Mouse (Mus musculus) MEL (cell line): ENCODE data around the gene Igsf23. TPM values are rescaled to one million over a fixed set of nuclear protein-coding genes. Genes with fewer than 3 reads are reported as not detected.

Experiments
- DNase-seq: peaks from one replicate; pipeline ENCODE4 v3.0.0; 2011; ENCODE audit warnings: low read depth, low spot score
- H3K27ac ChIP-seq: 2 replicates; pipeline ENCODE4 v1.5.1; 2012; ENCODE audit warnings: low read depth, mild to moderate bottlenecking, control low read depth, low read length, moderate library complexity; ENCODE audit not compliant: control insufficient read depth
- H3K27me3 ChIP-seq, 2 experiments: fragments of 150-350 bp in 1 of 2; sonication (generic) in 1 of 2; 2 replicates each; pipeline ENCODE4 v1.6.1; 2012; ENCODE audit warnings: low read length in 2 of 2, mild to moderate bottlenecking in 2 of 2, improper control_type of control experiment in 1 of 2, moderate library complexity in 1 of 2; ENCODE audit not compliant: insufficient read depth in 2 of 2, control insufficient read depth in 1 of 2
- H3K36me3 ChIP-seq, 2 experiments: 2 replicates each; pipeline ENCODE4 v1.6.1; 2012 to 2014; ENCODE audit warnings: low read length in 2 of 2, improper control_type of control experiment in 1 of 2, inconsistent platforms in 1 of 2, mild to moderate bottlenecking in 1 of 2; ENCODE audit not compliant: insufficient read depth in 2 of 2, control insufficient read depth in 1 of 2
- H3K4me1 ChIP-seq, 2 experiments: fragments of 150-350 bp in 1 of 2; sonication (generic) in 1 of 2; 2 replicates each; pipeline ENCODE4 v1.6.1; 2012; ENCODE audit warnings: low read length in 2 of 2, improper control_type of control experiment in 1 of 2, mild to moderate bottlenecking in 1 of 2; ENCODE audit not compliant: insufficient read depth in 2 of 2, control insufficient read depth in 1 of 2
- H3K4me3 ChIP-seq, 2 experiments: fragments of 150-350 bp in 1 of 2; sonication (generic) in 1 of 2; 2 replicates each; pipeline ENCODE4 v1.5.1; 2012; ENCODE audit warnings: low read depth in 2 of 2, low read length in 2 of 2, mild to moderate bottlenecking in 2 of 2, moderate library complexity in 2 of 2, control low read depth in 1 of 2, improper control_type of control experiment in 1 of 2; ENCODE audit not compliant: control insufficient read depth in 1 of 2, insufficient read depth in 1 of 2
- H3K79me2 ChIP-seq: 2 replicates; pipeline ENCODE4 v1.6.1; 2012; ENCODE audit warnings: mild to moderate bottlenecking, low read length, moderate library complexity; ENCODE audit not compliant: control insufficient read depth, poor library complexity, insufficient read depth
- H3K9ac ChIP-seq: 2 replicates; pipeline ENCODE4 v1.6.1; 2012; ENCODE audit warnings: low read depth, mild to moderate bottlenecking, control low read depth, low read length, moderate library complexity; ENCODE audit not compliant: control insufficient read depth, poor library complexity, severe bottlenecking
- H3K9me3 ChIP-seq: fragments of 150-350 bp; sonication (generic); replicated peaks from 2 replicates; pipeline ENCODE4 v1.6.1; 2012; ENCODE audit warnings: mild to moderate bottlenecking, low read length, improper control_type of control experiment, moderate library complexity; ENCODE audit not compliant: insufficient read depth
- BHLHE40 ChIP-seq: IDR thresholded peaks from 2 replicates; pipeline ENCODE4 v1.6.1; 2012; ENCODE audit warnings: low read depth, mild to moderate bottlenecking, inconsistent platforms, low read length, improper control_type of control experiment, borderline replicate concordance
- CHD1 ChIP-seq: IDR thresholded peaks from 2 replicates; pipeline ENCODE4 v1.6.1; 2012; ENCODE audit warnings: low read depth, mild to moderate bottlenecking, inconsistent platforms, low read length, improper control_type of control experiment
- CHD2 ChIP-seq: IDR thresholded peaks from 2 replicates; pipeline ENCODE4 v1.6.1; 2011; ENCODE audit warnings: low read length, improper control_type of control experiment
- CTCF ChIP-seq, 3 experiments: IDR thresholded peaks in 2 of 3; conservative IDR thresholded peaks in 1 of 3; 2 replicates each; pipeline ENCODE4 v1.5.1; 2011 to 2012; ENCODE audit warnings: low read length in 3 of 3, low read depth in 2 of 3, mild to moderate bottlenecking in 2 of 3, improper control_type of control experiment in 1 of 3, inconsistent platforms in 1 of 3, mixed read lengths in 1 of 3, moderate library complexity in 1 of 3; ENCODE audit not compliant: control insufficient read depth in 1 of 3, insufficient read depth in 1 of 3, poor library complexity in 1 of 3, severe bottlenecking in 1 of 3
- E2F4 ChIP-seq: IDR thresholded peaks from 2 replicates; pipeline ENCODE4 v1.6.1; 2011; ENCODE audit warnings: low read depth, low read length, improper control_type of control experiment, borderline replicate concordance
- ELF1 ChIP-seq: IDR thresholded peaks from 2 replicates; pipeline ENCODE4 v1.6.1; 2014; ENCODE audit warnings: low read depth, mild to moderate bottlenecking, inconsistent platforms, low read length, improper control_type of control experiment, moderate library complexity
- GABPA ChIP-seq: IDR thresholded peaks from 2 replicates; pipeline ENCODE4 v1.6.1; 2012; ENCODE audit warnings: low read depth, mild to moderate bottlenecking, inconsistent platforms, low read length, improper control_type of control experiment, moderate library complexity
- JUND ChIP-seq: IDR thresholded peaks from 2 replicates; pipeline ENCODE4 v1.6.1; 2011; ENCODE audit warnings: low read depth, mild to moderate bottlenecking, improper control_type of control experiment, low read length
- MAX ChIP-seq: IDR thresholded peaks from 2 replicates; pipeline ENCODE4 v1.6.1; 2011; ENCODE audit warnings: low read length, improper control_type of control experiment
- MAZ ChIP-seq: IDR thresholded peaks from 2 replicates; pipeline ENCODE4 v1.6.1; 2012; ENCODE audit warnings: low read depth, mild to moderate bottlenecking, inconsistent platforms, low read length, improper control_type of control experiment
- MYC ChIP-seq: IDR thresholded peaks from 2 replicates; pipeline ENCODE4 v1.6.1; 2011; ENCODE audit warnings: low read depth, mild to moderate bottlenecking, low read length, improper control_type of control experiment, moderate library complexity
- NRF1 ChIP-seq: IDR thresholded peaks from 2 replicates; pipeline ENCODE4 v1.6.1; 2014; ENCODE audit warnings: low read depth, mild to moderate bottlenecking, inconsistent platforms, low read length, improper control_type of control experiment, moderate library complexity; ENCODE audit not compliant: poor library complexity, insufficient read depth, severe bottlenecking
- POLR2AphosphoS5 ChIP-seq: IDR thresholded peaks from 2 replicates; pipeline ENCODE4 v1.6.1; 2012; ENCODE audit warnings: low read depth, borderline replicate concordance, mild to moderate bottlenecking, inconsistent platforms, low read length, moderate library complexity, mixed read lengths
- RAD21 ChIP-seq: IDR thresholded peaks from 2 replicates; pipeline ENCODE4 v1.6.1; 2011; ENCODE audit warnings: mild to moderate bottlenecking, low read depth, low read length, improper control_type of control experiment
- SIN3A ChIP-seq: IDR thresholded peaks from 2 replicates; pipeline ENCODE4 v1.6.1; 2012; ENCODE audit warnings: low read length, improper control_type of control experiment, inconsistent platforms
- SMC3 ChIP-seq: IDR thresholded peaks from 2 replicates; pipeline ENCODE4 v1.6.1; 2011; ENCODE audit warnings: low read depth, low read length, improper control_type of control experiment
- USF2 ChIP-seq, 2 experiments: IDR thresholded peaks; 2 replicates each; pipeline ENCODE4 v1.6.1; 2011 to 2012; ENCODE audit warnings: improper control_type of control experiment in 2 of 2, low read length in 2 of 2, borderline replicate concordance in 1 of 2, inconsistent platforms in 1 of 2, low read depth in 1 of 2, mild to moderate bottlenecking in 1 of 2; ENCODE audit not compliant: insufficient read depth in 1 of 2
- ZC3H11A ChIP-seq: IDR thresholded peaks from 2 replicates; pipeline ENCODE4 v1.6.1; 2012; ENCODE audit warnings: low read depth, mild to moderate bottlenecking, inconsistent platforms, low read length, improper control_type of control experiment
- polyA plus RNA-seq, 2 experiments: library from polyadenylated mRNA; stranded (reverse) in 1 of 2; unstranded in 1 of 2; fragments of >175 nt in 1 of 2; fragments of >200 nt in 1 of 2; gene quantifications; 2 replicates each; pipeline versions ENCODE4 v1.2.1 to v1.2.4; 2012; ENCODE audit warnings: low replicate concordance in 2 of 2, low read depth in 1 of 2; ENCODE audit not compliant: insufficient read length in 2 of 2, insufficient read depth in 1 of 2, missing spikeins in 1 of 2
- total RNA-seq: library from RNA; depleted of rRNA; stranded (reverse); fragments of 300-350 nt; gene quantifications from 2 replicates; pipeline ENCODE4 v1.2.3, GENCODE M21; 2012; rRNA removed

The Igsf23 gene
- total and polyA plus RNA-seq, 3 experiments, result 0.08 to 0.35 TPM; not detected in 1

GRCm38 (mm10) chr7:19889881-19890280, 60.7 kb downstream of the Igsf23 start:
- no peaks in the 10 kb centered on the region for H3K36me3 ChIP-seq
- no peak overlapping the region for H3K9ac ChIP-seq
- TF ChIP-seq POLR2AphosphoS5 (no peak), CHD2 (no peak), JUND (no peak), ZC3H11A (peak; percentile 41), SMC3 (peak; percentile 56), E2F4 (no peak), SIN3A (no peak), MYC (no peak), RAD21 (peak; percentile 70), NRF1 (peak; percentile 55; the same call in 1 of the 2 replicates), CTCF (IDR thresholded peaks at IDR 0.05 in 2 of 3, conservative IDR thresholded peaks at IDR 0.05 in 1 of 3; ENCODE audit: control insufficient read depth in 1 of 3, insufficient read depth in 1 of 3, low read depth in 2 of 3, low read length in 3 of 3, poor library complexity in 1 of 3, severe bottlenecking in 1 of 3) (peak; percentile 80 to 97 (median 83)), USF2 (IDR thresholded peaks at IDR 0.05; ENCODE audit: borderline replicate concordance in 1 of 2, insufficient read depth in 1 of 2, low read depth in 1 of 2, low read length in 2 of 2) (no peak)
- H3K4me3 ChIP-seq, result no peak overlapping the region
- H3K79me2 ChIP-seq, result no peaks in the 10 kb centered on the region
- no peak overlapping the region for H3K27ac ChIP-seq
- no peaks in the 10 kb centered on the region for H3K9me3 ChIP-seq
- H3K27me3 ChIP-seq, result no peaks in the 10 kb centered on the region; a peak in 1 of 4 replicates
- DNase-seq, result peak; percentile 73
- H3K4me1 ChIP-seq, result no peaks in the 10 kb centered on the region

- Histone ChIP-seq H3K27me3 (no peaks in the 10 kb centered on the region), H3K4me1 (no peaks in the 10 kb centered on the region)
Observed at GRCm38 (mm10) chr7:19887849-19888248, 62.7 kb downstream of the Igsf23 start, which contains the start of gene Ceacam19. Gene Ceacam19, minus strand, starts transcription at chr7:19887965.

More at GRCm38 (mm10) chr7:19887849-19888248, 62.7 kb downstream of the Igsf23 start, which contains the start of gene Ceacam19:
- Histone ChIP-seq H3K79me2 (no peaks in the 10 kb centered on the region), H3K27ac (no peak within 1 kb of the TSS), H3K9me3 (no peaks in the 10 kb centered on the region), H3K4me3 (no peak within 1 kb of the TSS), H3K9ac (no peak within 1 kb of the TSS), H3K36me3 (no peaks in the 10 kb centered on the region)
- no peak for TF ChIP-seq GABPA
- TF ChIP-seq MAZ, result no peak
- TF ChIP-seq ELF1, result no peak
- TF ChIP-seq MYC, result no peak
- TF ChIP-seq RAD21, result no peak
- TF ChIP-seq CHD1, result no peak
- TF ChIP-seq MAX, result no peak
- no peak for TF ChIP-seq BHLHE40
- no peak for DNase-seq

Other genes starting within 250 kb of the Igsf23 start
- gene Tomm40, start 235.3 kb downstream of the Igsf23 start, total RNA-seq, result 288 and 294 TPM in 2 replicates
- gene Tomm40, start 235.3 kb downstream of the Igsf23 start, polyA plus RNA-seq, result 100 to 1,000 TPM in 1 of 2 experiments, not detected in 1; 403 TPM
- gene Nectin2, start 200.3 kb downstream of the Igsf23 start, total RNA-seq, result 6.9 TPM in 2 replicates
- gene Nectin2, start 200.3 kb downstream of the Igsf23 start, polyA plus RNA-seq, result 10 to 100 TPM in 1 of 2 experiments, not detected in 1; 25.6 TPM
- gene Bcam, start 179.7 kb downstream of the Igsf23 start, total RNA-seq, result 2.6 and 3.2 TPM in 2 replicates
- gene Bcam, start 179.7 kb downstream of the Igsf23 start, polyA plus RNA-seq, result 1 to 10 TPM in 1 of 2 experiments, not detected in 1; 8.1 TPM
- not detected in 2 replicates for gene Cblc, start 153.9 kb downstream of the Igsf23 start, total RNA-seq
- gene Cblc, start 153.9 kb downstream of the Igsf23 start, polyA plus RNA-seq, result not detected
- gene Bcl3, start 128.0 kb downstream of the Igsf23 start, total RNA-seq, result 1.7 and 2.7 TPM in 2 replicates
- gene Bcl3, start 128.0 kb downstream of the Igsf23 start, polyA plus RNA-seq, result 1 to 10 TPM in 1 of 2 experiments, not detected in 1; 6.7 TPM
- gene Gm19345, start 98.8 kb downstream of the Igsf23 start, total RNA-seq, result not detected in 2 replicates
- not detected for gene Gm19345, start 98.8 kb downstream of the Igsf23 start, polyA plus RNA-seq
- 0.12 TPM in 1 of 2 replicates, not detected in the other for gene Ceacam16, start 89.5 kb downstream of the Igsf23 start, total RNA-seq
- under 1 TPM in 1 of 2 experiments, not detected in 1; 0.18 TPM for gene Ceacam16, start 89.5 kb downstream of the Igsf23 start, polyA plus RNA-seq
- gene Ceacam19, start 62.8 kb downstream of the Igsf23 start, total RNA-seq, result 0.04 TPM in 1 of 2 replicates, not detected in the other
- under 1 TPM in 1 of 2 experiments, not detected in 1; 0.03 TPM for gene Ceacam19, start 62.8 kb downstream of the Igsf23 start, polyA plus RNA-seq
- gene Pvr, start 29.6 kb downstream of the Igsf23 start, total RNA-seq, result not detected in 2 replicates
- not detected for gene Pvr, start 29.6 kb downstream of the Igsf23 start, polyA plus RNA-seq
- not detected in 2 replicates for gene Ceacam20, start 14.7 kb upstream of the Igsf23 start, total RNA-seq
- gene Ceacam20, start 14.7 kb upstream of the Igsf23 start, polyA plus RNA-seq, result not detected
- gene Nlrp9b, start 40.7 kb upstream of the Igsf23 start, total RNA-seq, result not detected in 2 replicates
- gene Nlrp9b, start 40.7 kb upstream of the Igsf23 start, polyA plus RNA-seq, result not detected
- not detected in 2 replicates for gene Vmn1r91, start 148.9 kb upstream of the Igsf23 start, total RNA-seq
- gene Vmn1r91, start 148.9 kb upstream of the Igsf23 start, polyA plus RNA-seq, result not detected
- gene Gm16442, start 171.8 kb upstream of the Igsf23 start, total RNA-seq, result not detected in 2 replicates
- gene Gm16442, start 171.8 kb upstream of the Igsf23 start, polyA plus RNA-seq, result not detected
- gene Vmn1r93, start 188.3 kb upstream of the Igsf23 start, total RNA-seq, result not detected in 2 replicates
- gene Vmn1r93, start 188.3 kb upstream of the Igsf23 start, polyA plus RNA-seq, result not detected
- not detected in 2 replicates for gene Vmn1r94, start 217.6 kb upstream of the Igsf23 start, total RNA-seq
- gene Vmn1r94, start 217.6 kb upstream of the Igsf23 start, polyA plus RNA-seq, result not detected
- gene Vmn1r95, start 243.0 kb upstream of the Igsf23 start, total RNA-seq, result not detected in 2 replicates
- gene Vmn1r95, start 243.0 kb upstream of the Igsf23 start, polyA plus RNA-seq, result not detected